Mouse (Mus musculus) left cerebral cortex, postnatal 14 days (tissue): ENCODE measurements around the gene Mad2l2. TPM values are rescaled to one million over a fixed set of nuclear protein-coding genes. Genes with fewer than 3 reads are reported as not detected.
A peak's percentile ranks its signal among the peaks of the same experiment; 100 is the strongest.
"Not testable (repeated sequence)": the region's sequence is repeated elsewhere in the genome, so short reads cannot be mapped to it uniquely, and the experiment has no call there.

Experiments
- DNase-seq, 2 experiments: peaks; one replicate each; pipeline ENCODE4 v3.0.0; 2021 to 2022; ENCODE audit warnings: low spot score in 2 of 2, mixed read lengths in 1 of 2
- intact Hi-C: fragments of 180-260 bp; cut with DNase I; formaldehyde crosslinking; loops from one replicate; pipeline ENCODE4 v1.15.1; 2025
- total RNA-seq, 2 experiments: library from RNA; stranded (reverse); gene quantifications; 2 replicates each; pipeline ENCODE4 v1.2.3; 2021

The Mad2l2 gene
- total RNA-seq, 2 experiments from 2014 or later = 10.1 to 16.2 TPM

DNA sequence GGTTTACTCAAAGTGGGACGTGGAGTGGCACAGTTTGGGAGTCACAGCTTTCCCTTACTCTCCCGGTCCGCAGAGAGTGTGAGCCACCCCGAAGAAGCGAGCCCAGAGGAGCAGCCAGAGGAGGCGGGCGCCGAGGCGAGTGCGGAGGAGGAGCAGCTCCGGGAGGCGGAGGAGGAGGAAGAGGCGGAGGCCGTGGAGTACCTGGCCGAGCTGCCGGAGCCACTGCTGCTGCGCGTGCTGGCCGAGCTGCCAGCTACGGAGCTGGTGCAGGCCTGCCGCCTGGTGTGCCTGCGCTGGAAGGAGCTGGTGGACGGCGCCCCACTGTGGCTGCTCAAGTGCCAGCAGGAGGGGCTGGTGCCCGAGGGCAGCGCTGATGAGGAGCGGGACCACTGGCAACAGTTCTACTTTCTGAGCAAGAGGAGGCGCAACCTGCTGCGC is 33.8 kb downstream of the Mad2l2 start:
- DNase-seq = peak; percentile 79 to 83

DNA sequence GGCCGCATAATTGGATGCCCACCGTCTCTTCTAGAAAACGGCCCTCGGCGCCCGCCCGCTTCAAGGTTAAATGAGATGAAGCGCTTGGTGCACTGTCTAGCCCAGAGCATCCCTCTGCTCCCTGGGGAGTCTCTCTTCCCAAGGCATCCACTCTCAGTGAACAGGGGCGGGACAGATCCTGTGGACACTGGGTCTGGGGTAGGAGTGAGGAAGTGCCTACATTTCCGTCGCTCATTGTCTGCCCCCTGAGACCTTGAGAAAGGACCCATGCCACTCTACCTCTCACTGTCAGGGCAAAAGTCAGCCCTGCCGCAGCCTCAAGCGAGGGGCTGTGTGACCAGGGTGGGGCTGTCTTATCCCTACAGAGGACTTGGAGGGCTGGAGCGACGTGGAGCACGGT is 34.3 kb downstream of the Mad2l2 start:
- no peak for DNase-seq
- intact Hi-C loops = no loop called here

More for the DNA sequence above, 33.8 kb downstream of the Mad2l2 start:
- intact Hi-C loops = no loop called here

DNA sequence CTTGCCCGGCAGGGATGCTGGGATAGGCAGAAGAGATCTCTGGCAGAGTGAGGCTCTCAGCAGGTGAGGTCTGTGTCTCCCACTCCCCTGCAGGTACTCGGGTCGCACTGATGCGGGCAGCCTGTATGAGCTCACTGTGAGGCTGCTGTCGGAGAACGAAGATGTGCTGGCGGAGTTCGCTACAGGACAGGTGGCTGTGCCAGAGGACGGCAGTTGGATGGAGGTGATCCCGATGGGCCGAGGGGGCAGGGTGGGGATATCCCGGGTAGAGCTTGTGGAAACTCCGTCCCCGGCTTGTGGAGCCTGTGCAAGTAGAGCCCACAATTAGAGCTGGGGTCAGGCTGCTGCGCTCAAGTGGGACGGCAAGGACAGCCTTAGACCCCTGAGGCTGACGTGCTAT is 35.4 kb downstream of the Mad2l2 start:
- DNase-seq = no peak
- intact Hi-C loops = no loop called here

DNA sequence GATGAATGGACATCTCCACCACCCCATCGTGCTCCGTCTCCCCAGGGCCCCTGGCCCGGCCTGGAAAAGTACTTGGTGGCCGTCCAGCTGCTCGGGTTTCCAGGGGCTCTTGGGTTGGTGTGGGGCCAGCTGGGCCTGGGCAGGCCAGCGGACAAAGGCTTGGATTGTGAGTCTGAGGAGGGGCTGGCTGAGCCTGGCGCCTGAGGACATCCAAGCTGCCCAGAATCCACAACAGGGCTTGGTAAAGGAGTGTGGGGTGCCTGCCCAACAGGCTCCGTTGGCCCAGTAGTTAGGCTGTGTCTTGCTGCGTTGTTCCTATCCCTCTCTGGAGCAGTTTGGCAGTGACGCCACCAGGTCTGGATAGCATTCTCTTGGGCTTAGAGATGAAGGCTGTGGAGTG is 36.2 kb downstream of the Mad2l2 start:
- intact Hi-C loops = loop anchor here (2.0 kb wide), 1 partner anchor 52 kb away; no protein-coding TSS in a partner anchor
- peak; percentile 72 to 86 for DNase-seq

DNA sequence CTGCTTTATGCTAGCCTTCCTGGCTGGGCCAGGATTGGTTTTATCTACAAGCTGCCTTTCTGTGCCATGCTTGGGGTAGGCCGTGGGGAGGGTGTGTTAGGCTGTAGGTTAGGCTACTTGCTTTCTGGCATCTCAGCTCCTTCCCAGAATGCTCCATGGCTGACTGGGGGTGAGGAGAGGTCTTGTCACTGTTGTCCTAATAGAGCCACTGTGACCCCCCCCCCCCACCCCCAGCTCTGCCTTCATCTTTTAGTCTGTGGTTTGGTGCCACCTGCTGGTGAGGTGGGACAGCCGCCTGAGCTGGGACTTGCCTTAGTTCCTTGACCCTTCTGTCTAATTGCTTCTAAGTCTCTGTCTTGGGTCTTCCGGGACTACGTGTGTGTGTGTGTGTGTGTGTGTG is 36.8 kb downstream of the Mad2l2 start:
- intact Hi-C loops = loop anchor here (2.0 kb wide), 1 partner anchor 52 kb away; no protein-coding TSS in a partner anchor
- peak in 1 of 2 experiments; percentile 74 for DNase-seq

DNA sequence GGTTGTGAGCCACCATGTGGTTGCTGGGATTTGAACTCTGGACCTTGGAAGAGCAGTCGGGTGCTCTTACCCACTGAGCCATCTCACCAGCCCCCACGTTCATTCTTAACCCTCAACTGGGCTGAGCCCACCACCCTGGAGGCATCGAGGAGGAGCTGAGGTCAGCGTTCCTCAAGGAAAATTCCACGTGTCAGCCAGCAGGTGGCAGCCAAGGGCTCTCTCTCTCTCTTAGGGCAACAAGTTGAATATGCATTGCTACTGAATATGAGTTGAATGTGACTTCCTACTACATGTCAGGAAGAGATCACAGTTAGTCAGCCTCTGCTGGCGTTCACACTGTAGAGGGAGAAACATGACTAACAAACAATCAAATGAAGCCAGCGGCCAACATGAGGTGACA is 38.1 kb downstream of the Mad2l2 start:
- intact Hi-C loops = no loop called here
- DNase-seq = peak in 1 of 2 experiments; percentile 62

DNA sequence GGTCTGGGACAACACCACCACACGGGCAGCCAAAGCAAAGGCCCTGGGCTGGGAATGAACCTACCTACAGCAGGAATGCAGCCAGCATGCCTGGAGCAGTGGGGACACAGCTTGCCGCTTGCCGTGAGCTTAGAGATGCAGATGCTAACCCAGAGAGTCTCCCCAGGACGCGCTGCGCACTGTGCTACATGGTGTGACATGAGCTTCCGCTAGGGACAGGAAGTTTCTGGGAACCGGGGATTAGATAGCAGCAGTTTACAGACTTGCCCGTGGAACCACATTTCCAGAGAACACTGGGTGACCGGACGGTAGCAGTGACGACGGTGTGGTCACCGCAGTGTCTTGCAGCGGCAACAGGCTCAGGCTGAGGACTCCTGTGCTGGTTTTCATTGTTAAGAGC is 39.4 kb downstream of the Mad2l2 start:
- DNase-seq = no peak
- intact Hi-C loops = no loop called here

DNA sequence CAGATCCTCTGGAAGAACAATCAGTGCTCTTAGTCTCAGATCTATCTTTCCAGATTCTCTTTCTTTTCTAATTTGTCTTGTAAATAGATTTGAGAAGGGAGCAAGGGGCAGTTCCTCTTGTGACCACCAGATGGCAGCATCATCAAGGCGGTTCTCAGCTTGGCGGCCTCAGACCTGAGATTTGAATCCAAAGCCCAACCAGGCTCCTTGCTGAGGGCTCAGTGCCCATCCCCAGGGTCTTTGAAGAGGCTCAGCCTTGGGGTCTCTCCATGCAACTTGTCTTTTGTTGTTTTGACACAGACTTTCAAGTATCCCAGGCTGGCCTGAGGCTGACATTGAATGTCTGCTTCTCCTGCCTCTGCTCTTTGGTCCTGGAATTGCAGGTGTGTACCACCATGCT is 40.7 kb downstream of the Mad2l2 start:
- intact Hi-C loops = loop anchor here (2.0 to 5.0 kb wide), 5 partner anchors 61 to 264 kb away; no protein-coding TSS in a partner anchor
- DNase-seq = peak; percentile 62 to 73

DNA sequence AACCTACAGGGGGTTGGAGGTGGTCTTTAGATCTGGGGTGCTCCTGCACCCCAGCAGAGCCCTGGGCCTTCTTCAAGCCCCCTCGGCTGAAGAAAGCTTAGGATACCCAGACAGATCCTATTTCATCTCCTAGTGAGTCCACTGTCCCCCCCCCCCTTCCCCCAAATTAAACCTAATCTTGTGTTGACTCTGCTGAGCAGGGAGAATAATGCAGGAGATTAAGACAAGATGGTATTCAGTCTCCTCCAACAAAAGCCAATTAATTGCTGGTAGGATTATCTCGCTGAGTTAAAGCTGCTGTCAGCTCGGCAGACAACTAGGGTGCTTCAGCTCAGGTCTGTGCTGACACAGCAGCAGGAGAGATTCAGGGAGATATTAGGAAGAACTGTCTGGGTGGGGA is 41.1 kb downstream of the Mad2l2 start:
- intact Hi-C loops = loop anchor here (2.0 to 5.0 kb wide), 5 partner anchors 61 to 264 kb away; no protein-coding TSS in a partner anchor
- DNase-seq = no peak

DNA sequence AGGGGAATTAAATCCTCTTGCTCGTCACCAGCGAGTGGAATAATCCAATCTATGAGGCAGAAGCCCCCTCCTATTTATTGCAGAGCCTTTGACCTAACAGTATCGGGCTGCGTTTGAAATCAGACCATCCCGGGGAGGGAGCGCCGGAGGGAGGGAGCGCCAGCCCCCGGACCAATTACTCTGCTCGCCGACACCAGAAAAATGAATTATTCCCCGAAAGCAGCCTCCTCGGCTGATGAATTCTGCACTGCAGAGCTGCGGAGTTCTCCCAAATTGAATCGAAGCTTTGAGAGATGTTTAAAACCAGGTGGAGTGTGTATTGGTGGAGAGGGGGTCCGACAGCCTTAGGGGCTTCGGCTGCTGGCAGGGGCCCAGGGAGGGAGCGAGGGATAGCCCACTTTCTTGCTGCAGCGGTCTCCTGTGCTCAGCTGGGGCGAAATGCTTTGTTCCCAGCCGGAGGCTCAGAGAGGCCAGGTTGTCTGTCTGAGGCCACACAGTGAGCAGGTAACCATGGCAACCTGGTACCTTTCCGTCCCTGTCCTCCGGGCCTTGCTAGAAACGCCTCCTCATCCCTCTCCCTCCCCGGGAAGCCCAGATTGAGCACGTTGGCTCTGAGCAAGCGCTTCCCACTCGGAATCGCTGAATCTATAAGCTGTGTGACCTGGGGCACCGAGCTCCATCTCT is 43.8 kb downstream of the Mad2l2 start:
- peak; percentile 53 to 73 for DNase-seq
- intact Hi-C loops = loop anchor here (5.0 kb wide), 3 partner anchors 58 to 163 kb away; no protein-coding TSS in a partner anchor

DNA sequence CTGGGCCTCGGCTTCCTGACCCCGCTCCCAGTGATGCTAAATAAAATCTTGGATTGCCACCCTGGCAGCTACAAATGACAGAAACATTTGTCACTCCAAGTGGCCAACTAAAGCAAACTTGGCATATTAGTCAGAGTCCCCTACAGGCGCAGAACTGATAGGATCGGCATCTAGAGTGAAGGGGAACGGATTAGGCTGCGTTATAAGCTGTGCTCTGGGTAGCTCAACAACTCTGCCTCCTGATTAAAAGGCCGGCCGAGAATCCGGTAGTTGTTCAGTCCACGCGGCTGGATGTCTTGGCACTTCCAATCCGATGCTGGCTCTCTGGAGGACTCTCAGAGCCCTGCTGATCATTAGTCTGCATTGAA is 44.3 kb downstream of the Mad2l2 start:
- DNase-seq = no peak
- intact Hi-C loops = loop anchor here (5.0 kb wide), 3 partner anchors 58 to 163 kb away; no protein-coding TSS in a partner anchor

DNA sequence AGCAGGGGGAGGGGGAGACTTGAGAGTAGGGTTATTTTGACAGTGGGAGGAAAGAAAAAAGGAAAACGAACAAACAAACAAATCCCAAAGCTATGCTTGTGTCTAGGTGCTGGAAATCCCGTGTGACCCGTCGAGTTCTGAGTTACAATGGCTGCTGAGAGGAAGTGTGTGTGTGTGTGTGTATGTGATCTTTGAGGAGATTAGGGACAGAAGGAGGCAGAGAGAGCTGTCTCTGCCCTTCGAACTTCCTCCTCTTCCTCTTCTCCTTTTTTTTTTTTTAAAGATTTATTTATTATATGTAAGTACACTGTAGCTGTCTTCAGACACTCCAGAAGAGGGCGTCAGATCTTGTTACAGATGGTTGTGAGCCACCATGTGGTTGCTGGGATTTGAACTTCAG is 46.4 kb downstream of the Mad2l2 start:
- intact Hi-C loops, DNase-seq: not testable (repeated sequence)

DNA sequence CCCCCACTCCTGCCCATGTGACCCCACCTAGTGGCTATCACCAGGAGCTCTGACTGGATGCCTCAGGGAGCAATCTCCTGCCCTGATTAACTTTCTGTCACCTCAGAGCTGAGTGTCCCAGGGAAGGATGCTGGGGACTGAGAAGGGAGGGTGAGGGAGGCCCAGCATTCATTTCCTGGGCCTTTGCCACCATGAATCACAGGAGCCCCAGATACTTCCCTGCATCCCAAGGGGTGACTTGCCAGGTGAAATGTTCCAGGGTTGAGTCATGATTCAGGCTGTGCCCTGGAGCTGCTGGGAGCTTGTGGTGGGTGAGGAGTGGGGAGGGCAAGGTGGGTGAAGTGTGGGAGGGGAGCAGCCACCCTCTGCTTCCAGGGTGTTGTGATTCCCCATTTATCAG is 47.5 kb downstream of the Mad2l2 start:
- no peak for DNase-seq
- intact Hi-C loops = no loop called here

DNA sequence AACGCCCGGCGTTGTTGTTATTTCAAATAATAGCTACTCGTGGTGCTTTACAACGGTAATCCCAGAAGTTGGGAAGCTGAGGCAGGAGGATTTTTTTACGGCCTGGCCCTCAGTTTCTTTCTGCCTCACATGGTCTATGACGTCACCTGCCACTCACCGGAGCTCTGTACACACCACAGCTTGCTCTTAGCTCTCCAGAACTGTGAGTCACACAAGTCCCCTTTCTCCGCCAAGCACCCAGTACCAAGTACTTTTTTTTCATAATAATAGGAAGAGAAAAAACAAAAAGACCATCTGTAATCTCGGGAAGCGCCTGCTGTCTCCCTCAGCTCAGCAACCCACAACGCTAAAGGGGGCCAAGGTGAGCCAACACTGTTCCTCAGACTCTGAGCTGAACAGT is 51.3 kb downstream of the Mad2l2 start:
- peak in 1 of 2 experiments; percentile 31 for DNase-seq
- intact Hi-C loops = no loop called here

DNA sequence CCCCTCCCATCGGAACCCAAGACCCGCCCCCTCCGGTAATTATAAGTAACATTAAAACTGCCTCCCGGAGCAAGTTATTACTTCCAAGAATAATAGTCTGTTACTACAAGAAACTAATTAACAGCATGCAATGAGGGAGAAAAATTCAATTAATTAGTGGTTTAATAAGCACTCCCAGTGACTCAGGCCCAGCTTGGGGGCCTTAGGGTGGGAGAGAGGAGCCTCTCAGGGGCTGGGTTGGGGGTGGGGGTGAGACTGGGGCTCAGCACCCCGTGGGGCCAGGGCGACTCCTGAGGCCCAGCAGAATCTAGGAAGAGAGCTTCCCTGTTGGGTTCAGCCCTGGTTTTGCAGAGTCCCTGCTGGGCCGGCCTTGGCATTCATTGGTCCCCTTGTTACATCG is 52.2 kb downstream of the Mad2l2 start:
- DNase-seq = no peak
- intact Hi-C loops = no loop called here

DNA sequence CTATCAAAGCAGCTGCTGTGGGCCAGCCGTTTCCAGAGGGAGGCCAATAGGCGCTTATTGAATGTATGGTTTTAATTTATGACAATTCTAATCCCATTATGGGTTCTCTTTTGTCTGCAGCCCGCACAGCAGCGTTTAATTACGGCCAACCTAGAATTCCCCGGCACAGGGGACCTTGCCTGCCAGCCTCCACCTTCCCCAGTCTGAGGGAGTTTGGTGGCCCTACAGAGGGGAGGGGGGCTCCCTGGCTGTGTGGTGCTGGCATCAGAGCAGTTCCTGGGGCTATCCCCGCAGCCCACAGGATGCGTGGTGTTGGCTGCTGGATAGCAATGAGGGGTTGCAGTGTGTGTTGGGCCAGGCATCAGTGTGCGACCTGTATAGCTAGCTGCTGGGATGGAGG is 54.4 kb downstream of the Mad2l2 start:
- intact Hi-C loops = no loop called here
- no peak for DNase-seq

DNA sequence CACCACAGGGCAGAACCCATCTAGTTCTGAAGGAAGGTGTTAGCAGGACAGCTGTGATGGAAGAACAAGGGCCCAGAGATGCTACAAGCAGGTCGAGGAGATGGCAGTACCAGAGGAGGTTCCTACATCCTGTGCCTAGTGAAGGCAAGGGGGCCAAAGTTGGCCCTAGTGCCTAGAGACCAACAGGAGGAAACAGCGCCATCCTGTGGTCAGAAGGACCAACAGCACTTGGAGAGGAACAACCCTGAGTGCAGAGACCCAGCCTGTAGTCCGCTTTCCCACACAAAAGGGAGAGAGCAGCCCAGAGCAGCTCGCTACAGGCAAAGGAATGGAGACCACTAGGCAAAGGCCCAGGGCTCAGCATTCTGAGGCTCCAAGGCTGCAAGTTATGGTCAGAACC is 55.6 kb downstream of the Mad2l2 start:
- intact Hi-C loops = no loop called here
- DNase-seq = no peak

DNA sequence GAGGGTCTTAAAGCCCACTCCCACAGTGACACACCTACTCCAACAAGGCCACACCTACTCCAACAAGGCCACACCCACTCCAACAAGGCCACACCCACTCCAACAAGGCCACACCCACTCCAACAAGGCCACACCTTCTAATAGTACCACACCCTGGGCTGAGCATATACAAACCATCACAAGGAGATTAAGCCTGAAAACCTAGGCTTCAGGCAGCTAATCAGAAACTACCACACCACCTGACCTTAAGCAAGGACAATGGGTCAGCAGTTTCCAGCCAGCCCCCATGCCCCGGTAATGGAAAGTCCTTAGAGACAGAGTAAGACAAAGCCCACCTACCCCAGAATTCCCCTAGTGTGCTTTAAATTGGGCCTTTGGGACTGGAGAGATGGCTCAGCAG is 58.6 kb downstream of the Mad2l2 start:
- intact Hi-C loops, DNase-seq: not testable (repeated sequence)

DNA sequence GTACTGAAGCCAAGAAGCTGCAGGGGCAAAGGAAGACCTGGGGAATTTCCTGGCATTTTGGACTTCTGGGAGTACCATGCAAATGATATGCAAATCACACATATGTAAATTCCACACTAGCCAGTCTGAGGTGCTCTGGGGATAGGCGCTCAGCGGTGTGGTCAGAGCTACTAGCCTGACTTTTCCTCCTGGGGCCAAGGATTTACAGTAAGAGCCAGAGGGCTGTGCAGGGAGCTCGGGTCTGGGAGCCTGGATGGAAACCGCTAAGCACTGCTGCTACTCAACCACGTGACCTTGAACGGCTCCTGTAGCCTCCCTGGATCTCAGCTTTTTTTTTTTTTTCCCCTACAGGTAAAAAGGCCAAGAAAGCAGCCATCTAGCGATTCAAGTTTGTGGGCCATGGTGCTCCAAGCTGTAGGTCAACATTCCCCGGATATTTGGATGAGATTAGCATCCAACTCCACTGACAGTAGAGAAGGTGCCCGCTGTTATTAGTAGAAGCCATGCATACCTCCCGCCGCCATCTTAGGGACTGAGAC is 62.6 kb downstream of the Mad2l2 start:
- DNase-seq = no peak

DNA sequence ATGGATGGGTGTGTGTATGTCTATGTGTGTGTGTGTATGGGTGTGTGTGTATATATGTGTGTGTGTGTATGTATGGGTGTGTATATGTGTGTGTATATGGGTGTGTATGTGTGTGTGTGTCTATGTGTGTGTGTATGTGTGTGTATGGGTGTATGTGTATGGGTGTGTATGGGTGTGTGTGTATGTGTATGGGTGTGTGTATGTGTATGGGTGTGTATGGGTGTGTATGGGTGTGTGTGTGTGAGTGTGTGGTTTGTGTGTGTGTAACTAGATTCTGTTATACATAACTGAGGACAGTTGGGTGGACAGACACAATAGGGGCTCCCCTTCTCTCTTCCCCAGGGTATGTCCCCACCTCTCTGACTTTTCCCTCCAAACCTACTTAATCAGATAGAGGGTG is 64.2 kb downstream of the Mad2l2 start:
- DNase-seq = no peak
- intact Hi-C loops = no loop called here

More for the DNA sequence above, 62.6 kb downstream of the Mad2l2 start:
- intact Hi-C loops = no loop called here
